In the genomic region with DNA sequence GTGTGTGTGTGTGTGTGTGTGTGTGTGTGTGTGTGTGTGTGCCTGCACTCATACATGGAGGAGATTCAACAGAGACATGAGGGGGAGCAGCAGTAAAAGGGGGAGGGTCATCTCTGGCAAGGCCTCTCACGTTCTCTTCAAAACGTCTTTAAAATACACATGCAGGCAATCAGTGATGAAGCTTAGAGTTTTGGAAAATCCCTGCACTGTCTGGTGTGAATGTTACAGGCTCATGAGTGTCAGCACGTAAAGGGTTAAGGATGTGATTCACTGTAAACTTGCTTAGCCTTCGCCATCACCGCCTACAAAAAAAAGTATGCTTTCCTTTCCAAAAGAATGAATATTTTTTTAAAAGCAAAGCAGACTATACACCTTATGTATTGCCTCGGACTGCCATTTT, we compare ENCODE assay signal across 17 mouse cellular contexts. TPM values are rescaled to one million over a fixed set of nuclear protein-coding genes. Genes with fewer than 3 reads are reported as not detected.
A peak's percentile ranks its signal among the peaks of the same experiment; 100 is the strongest.
DNase-seq lines count a peak whose midpoint lies in the region; ATAC-seq lines count a peak whose summit lies in the region.
"Had no signal": no experiment of that assay in that cellular context is flagged by ENCODE, and none has a peak within 500 bp of the region (broad histone marks: within the 10 kb centered on the region; RNA-seq: fewer than 3 reads in every experiment).

No protein-coding gene starts in this region.

- peak; percentile 47 for DNase-seq in brain, adult 2 months (ENCODE audit: low read depth, low spot score)
- peak; percentile 51 for DNase-seq in hindbrain, embryonic 14.5 days (ENCODE audit: low spot score)
- no peak for DNase-seq in cerebellum, adult 11-12 months
- DNase-seq in cerebellum, adult 11 months = no peak
- no peak for DNase-seq in right cerebral cortex, adult 2 months (ENCODE audit: low spot score in 2 of 2)
- no peak for DNase-seq in cerebellum, postnatal 14 days
- DNase-seq: gastrocnemius, adult 2 months; heart, postnatal 10 days; kidney, postnatal 36 days; lung, postnatal 14 days; right cerebral cortex, postnatal 4 days; thymus, postnatal 14 days had no signal

- H3K9me3 ChIP-seq in forebrain, embryonic 12.5 days = peaks cover 3% of the 10 kb centered on the region; the same call in 1 of the 2 replicates
- H3K9me3 ChIP-seq in hindbrain, embryonic 14.5 days (ENCODE audit: control insufficient read depth, low read length) = 0 out of 2 replicates have a peak, but pooled peaks cover 2% of the 10 kb centered on the region
- H3K9me3 ChIP-seq in midbrain, embryonic 16.5 days (replicated peaks; ENCODE audit: control insufficient read depth, low read length, poor library complexity, severe bottlenecking) = no peaks in the 10 kb centered on the region
- H3K9me3 ChIP-seq: limb, embryonic 10.5 days had no signal

- H3K27ac ChIP-seq in forebrain, embryonic 12.5 days = 0 out of 2 replicates have a peak overlapping the region, but pooled peaks have one; percentile 42
- H3K27ac ChIP-seq in hindbrain, embryonic 14.5 days = peak overlapping the region; percentile 100
- peak overlapping the region; percentile 100 for H3K27ac ChIP-seq in midbrain, embryonic 16.5 days (ENCODE audit: low read length)
- H3K27ac ChIP-seq: gastrocnemius, adult 2 months; limb, embryonic 10.5 days; liver, embryonic 14.5 days had no signal

- H3K4me3 ChIP-seq in forebrain, embryonic 12.5 days (replicated peaks) = peak overlapping the region; percentile 69
- H3K4me3 ChIP-seq in hindbrain, embryonic 14.5 days (replicated peaks; ENCODE audit: low read length) = peak overlapping the region; percentile 100
- peak overlapping the region; percentile 84 for H3K4me3 ChIP-seq in midbrain, embryonic 16.5 days (ENCODE audit: low read depth, low read length)
- H3K4me3 ChIP-seq: gastrocnemius, adult 2 months; limb, embryonic 10.5 days had no signal

- peak overlapping the region; percentile 64 for H3K4me2 ChIP-seq in forebrain, embryonic 12.5 days
- H3K4me2 ChIP-seq in hindbrain, embryonic 14.5 days (replicated peaks) = peak overlapping the region; percentile 70
- peak overlapping the region; percentile 69 for H3K4me2 ChIP-seq in midbrain, embryonic 16.5 days (ENCODE audit: low read length)

- H3K36me3 ChIP-seq in forebrain, embryonic 12.5 days (replicated peaks) = no peaks in the 10 kb centered on the region
- H3K36me3 ChIP-seq in hindbrain, embryonic 14.5 days (replicated peaks; ENCODE audit: control insufficient read depth, insufficient read depth) = no peaks in the 10 kb centered on the region
- H3K36me3 ChIP-seq in midbrain, embryonic 16.5 days (ENCODE audit: control insufficient read depth, insufficient read depth, low read length) = peaks cover 4% of the 10 kb centered on the region; the same call in 1 of the 2 replicates
- H3K36me3 ChIP-seq: limb, embryonic 10.5 days had no signal

- peak overlapping the region; percentile 44; the same call in 1 of the 2 replicates for H3K9ac ChIP-seq in forebrain, embryonic 12.5 days
- peak overlapping the region; percentile 100 for H3K9ac ChIP-seq in hindbrain, embryonic 14.5 days
- peak overlapping the region; percentile 40 for H3K9ac ChIP-seq in midbrain, embryonic 16.5 days (ENCODE audit: low read depth, low read length)
- H3K9ac ChIP-seq: liver, embryonic 14.5 days had no signal

- no peak for ATAC-seq in forebrain, embryonic 12.5 days (ENCODE audit: low FRiP score)
- no peak for ATAC-seq in hindbrain, embryonic 14.5 days (ENCODE audit: low FRiP score)
- ATAC-seq in midbrain, embryonic 16.5 days = no peak
- ATAC-seq: intestine, embryonic 16.5 days had no signal

- H3K27me3 ChIP-seq in forebrain, embryonic 12.5 days = no peaks in the 10 kb centered on the region
- no peaks in the 10 kb centered on the region for H3K27me3 ChIP-seq in hindbrain, embryonic 14.5 days (ENCODE audit: control insufficient read depth, insufficient read depth, low read length)
- H3K27me3 ChIP-seq in midbrain, embryonic 16.5 days (ENCODE audit: control insufficient read depth, insufficient read depth, low read depth, low read length) = no peaks in the 10 kb centered on the region

- peaks cover 31% of the 10 kb centered on the region for H3K4me1 ChIP-seq in forebrain, embryonic 12.5 days
- peaks cover 18% of the 10 kb centered on the region; the same call in 1 of the 2 replicates for H3K4me1 ChIP-seq in hindbrain, embryonic 14.5 days (replicated peaks; ENCODE audit: control insufficient read depth, insufficient read depth, low read length)
- H3K4me1 ChIP-seq in midbrain, embryonic 16.5 days (ENCODE audit: control insufficient read depth, insufficient read depth, low read length) = peaks cover 15% of the 10 kb centered on the region

- 42% methylated on average over 6 of the region's 6 CpGs for WGBS in forebrain, embryonic 12.5 days
- WGBS in hindbrain, embryonic 14.5 days = 23% methylated on average over 6 of the region's 6 CpGs
- 20% methylated on average over 6 of the region's 6 CpGs for WGBS in midbrain, embryonic 16.5 days

RNA-seq across cellular contexts. Expression of gene Basp1, which starts 2.8 kb away (rescaled TPM):
- 154 and 231 TPM in 2 replicates for polyA plus RNA-seq in forebrain, embryonic 12.5 days (2016; fragmentation: Nextera tagmentation; extraction: Ambion mirVana)
- polyA plus RNA-seq in hindbrain, embryonic 14.5 days (2014; fragmentation: Nextera tagmentation; extraction: Ambion mirVana) = 262 and 283 TPM in 2 replicates
- polyA plus RNA-seq in midbrain, embryonic 16.5 days (2015; fragmentation: Nextera tagmentation; extraction: Ambion mirVana) = 213 and 240 TPM in 2 replicates

Comparison
In these comparisons a context has a peak if more than half of its experiments do, and no peak if none do; other contexts are left out.
1. DNase-seq: peak in brain, adult 2 months (single experiment) and hindbrain, embryonic 14.5 days (single experiment); none in cerebellum, adult 11-12 months (single experiment), cerebellum, adult 11 months (single experiment), right cerebral cortex, adult 2 months (0 of 2) and cerebellum, postnatal 14 days (0 of 2).
2. H3K27ac ChIP-seq: peak in every context shown above with its lines; median percentile 100 in hindbrain, embryonic 14.5 days; 100 in midbrain, embryonic 16.5 days; 42 in forebrain, embryonic 12.5 days.
3. H3K9ac ChIP-seq: peak in every context shown above with its lines; median percentile 100 in hindbrain, embryonic 14.5 days; 44 in forebrain, embryonic 12.5 days; 40 in midbrain, embryonic 16.5 days.
4. Peak in every context shown above with its lines, with median percentiles within 50 percentile points of each other: H3K4me2 ChIP-seq and H3K4me3 ChIP-seq.